Mouse (Mus musculus) cortical plate, adult 2 months (tissue): ENCODE data around the gene Proser3. TPM values are rescaled to one million over a fixed set of nuclear protein-coding genes. Genes with fewer than 3 reads are reported as not detected.
A peak's percentile ranks its signal among the peaks of the same experiment; 100 is the strongest.

ENCODE experiments used
- H3K27ac ChIP-seq: fragments of 200-500 bp; 2 replicates; pipeline ENCODE4 v1.5.1; 2012; ENCODE audit warnings: low read length, control low read depth, inconsistent platforms; ENCODE audit not compliant: insufficient read depth
- H3K4me1 ChIP-seq: fragments of 200-500 bp; 2 replicates; pipeline ENCODE4 v1.6.1; 2011; ENCODE audit warnings: low read length; ENCODE audit not compliant: control insufficient read depth, insufficient read depth
- H3K4me3 ChIP-seq: fragments of 200-500 bp; 2 replicates; pipeline ENCODE4 v1.5.1; 2011; ENCODE audit warnings: mild to moderate bottlenecking, low read length, control low read depth; ENCODE audit not compliant: insufficient read depth
- CTCF ChIP-seq: fragments of 200-500 bp; IDR thresholded peaks from 2 replicates; pipeline ENCODE4 v1.5.1; 2011; ENCODE audit warnings: mild to moderate bottlenecking, control low read depth, low read length; ENCODE audit not compliant: insufficient read depth; ENCODE audit errors: extremely low read depth
- POLR2A ChIP-seq: fragments of 200-500 bp; IDR thresholded peaks from 2 replicates; pipeline ENCODE4 v1.6.1; 2011; ENCODE audit warnings: mild to moderate bottlenecking, low read length, control low read depth; ENCODE audit not compliant: insufficient read depth; ENCODE audit errors: extremely low read depth
- polyA plus RNA-seq: library from polyadenylated mRNA; depleted of rRNA; stranded (reverse); fragments of >200 nt; gene quantifications from 2 replicates; pipeline ENCODE4 v1.2.3, GENCODE M21; 2012

Gene Proser3
- polyA plus RNA-seq, 1 experiment, result 6.2 TPM

DNA sequence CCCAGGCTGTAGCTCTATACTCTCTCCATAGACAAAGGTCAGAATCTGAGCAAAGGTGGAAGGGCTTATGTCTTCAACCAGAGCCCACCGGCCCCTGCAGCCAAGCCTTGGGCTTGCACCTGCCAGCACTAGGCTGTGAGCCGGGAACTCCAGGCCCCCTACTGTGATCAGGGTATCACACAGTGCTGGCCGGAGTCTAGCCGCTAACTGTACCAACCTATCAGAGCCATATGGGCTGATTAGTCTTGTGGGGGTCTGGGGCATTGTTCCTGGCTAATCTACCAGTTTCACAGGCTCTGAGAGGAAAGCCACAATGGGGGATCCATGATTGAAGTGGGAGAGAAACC, 39.5 kb upstream of the Proser3 start:
- H3K4me3 ChIP-seq, result no peak overlapping the region
- H3K4me1 ChIP-seq, result peaks cover 1% of the 10 kb centered on the region; the same call in 1 of the 2 replicates
- TF ChIP-seq POLR2A, result no peak
- TF ChIP-seq CTCF, result no peak
- H3K27ac ChIP-seq, result no peak overlapping the region

DNA sequence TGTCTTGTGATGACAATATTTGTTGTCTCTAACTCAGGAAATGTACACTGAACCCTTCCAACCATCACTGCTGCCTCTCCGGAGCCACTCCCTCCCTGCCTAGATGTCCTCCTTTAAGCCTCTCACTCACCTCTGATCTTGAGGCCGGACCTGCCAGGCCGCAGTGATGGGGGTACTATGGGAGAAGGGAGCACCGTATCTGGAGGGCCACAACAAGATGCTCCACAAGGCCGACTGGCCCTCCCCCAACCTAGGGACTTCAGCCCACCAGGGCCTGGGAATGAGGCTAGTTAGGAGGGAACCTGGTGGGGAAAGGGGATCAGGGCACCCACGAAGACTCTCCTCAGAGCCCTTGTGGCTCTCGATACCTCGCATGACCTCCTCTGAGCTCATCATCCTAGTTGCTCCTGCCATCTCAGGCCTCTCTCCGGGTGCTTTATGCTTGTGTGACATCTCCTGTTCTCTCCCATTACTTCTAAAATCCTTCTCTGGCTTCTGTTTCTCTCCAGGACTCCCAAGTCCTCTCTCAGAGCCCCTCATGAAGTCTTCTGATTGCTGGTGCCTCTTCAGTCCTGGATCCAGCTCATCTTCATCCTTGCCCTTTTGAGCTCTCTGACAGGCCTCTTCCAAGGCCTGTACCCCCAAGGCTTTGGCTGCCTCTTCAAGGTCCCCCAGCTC, 39.0 kb upstream of the Proser3 start:
- no peak for TF ChIP-seq CTCF
- no peak overlapping the region for H3K4me3 ChIP-seq
- no peak overlapping the region for H3K27ac ChIP-seq
- peaks cover 1% of the 10 kb centered on the region; the same call in 1 of the 2 replicates for H3K4me1 ChIP-seq

DNA sequence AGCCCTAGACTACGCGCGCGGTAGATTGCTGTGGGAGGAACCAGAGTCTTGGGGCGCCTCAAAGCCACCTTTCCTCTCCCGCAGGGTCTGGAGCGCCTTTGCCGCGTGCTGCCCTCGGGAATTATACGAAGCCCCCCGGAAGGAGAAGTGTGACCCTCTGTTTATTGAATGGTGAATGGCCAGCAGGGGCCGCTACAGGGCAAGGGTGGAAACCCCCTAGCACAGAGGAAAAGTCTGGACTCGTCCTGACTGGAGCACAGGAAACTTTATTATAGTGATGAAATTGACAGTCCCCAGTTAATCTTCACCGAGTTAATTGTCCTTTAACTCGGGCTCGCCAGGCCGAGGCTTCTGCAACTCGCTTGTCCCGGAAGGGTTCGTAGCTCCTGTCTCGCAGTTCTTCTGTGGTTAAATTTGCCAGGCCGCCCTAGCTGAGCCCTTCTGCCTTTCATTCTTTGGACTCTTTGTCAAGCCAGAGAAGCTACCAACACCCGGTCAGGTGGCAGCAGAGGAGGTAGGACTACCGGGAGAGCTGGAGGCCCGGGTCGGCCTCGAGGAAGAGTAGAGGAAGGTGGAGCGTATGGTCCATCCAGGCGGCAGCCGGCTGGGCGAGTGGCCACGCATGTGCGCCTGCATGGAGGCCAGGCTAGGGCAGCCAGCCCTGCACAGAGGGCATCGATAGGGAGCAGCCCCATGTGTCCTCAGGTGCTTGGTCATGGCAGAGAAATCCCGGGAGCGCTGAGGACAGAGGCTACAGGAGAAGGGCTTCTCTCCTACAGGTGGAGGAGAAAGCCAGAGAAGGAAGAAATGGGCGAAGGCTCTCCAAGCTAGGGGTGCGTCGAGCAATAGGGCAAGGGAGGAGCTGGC, 37.6 kb upstream of the Proser3 start:
- peaks cover 1% of the 10 kb centered on the region; the same call in 1 of the 2 replicates for H3K4me1 ChIP-seq
- peak overlapping the region; percentile 26; the same call in 1 of the 2 replicates for H3K27ac ChIP-seq
- peak overlapping the region; percentile 96 for H3K4me3 ChIP-seq
- TF ChIP-seq CTCF (peak; percentile 73), POLR2A (no peak)

DNA sequence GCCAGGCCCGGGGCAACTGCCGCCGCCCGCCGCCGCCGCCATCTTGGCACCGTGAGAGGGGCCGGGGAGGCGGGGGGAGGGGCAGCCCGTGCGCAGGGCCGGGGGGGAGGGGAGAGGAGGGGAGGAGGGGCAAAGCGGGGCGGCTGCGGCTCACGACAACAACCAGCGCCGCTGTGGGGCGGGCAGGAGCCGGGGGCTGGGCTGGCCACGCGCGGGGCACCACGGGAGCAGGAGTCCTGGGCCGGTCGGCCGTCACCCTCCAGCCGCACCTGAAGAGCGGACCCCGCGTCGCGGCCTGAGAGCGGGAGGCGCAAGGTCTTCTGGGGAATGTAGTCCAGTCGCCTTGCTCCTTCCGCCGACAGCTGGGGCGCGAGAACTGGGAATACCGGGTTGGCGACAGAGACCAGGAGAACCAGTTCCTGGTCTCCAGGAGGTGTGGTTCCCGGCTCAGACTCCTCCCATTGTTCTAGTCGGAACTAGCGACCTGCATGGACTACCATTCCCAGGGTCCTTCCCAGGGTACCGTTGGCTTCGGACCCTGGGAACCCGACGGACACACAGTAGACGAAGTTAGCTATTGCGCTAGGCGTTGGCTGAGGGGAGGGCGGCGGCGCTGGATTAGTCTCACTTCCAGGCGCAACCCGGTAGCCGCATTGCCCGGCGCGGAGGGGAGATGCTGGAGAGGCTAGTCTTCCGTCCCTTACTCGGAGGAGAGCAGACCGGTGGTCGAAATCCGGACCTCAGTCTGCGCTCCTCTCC, 36.8 kb upstream of the Proser3 start, which contains the start of gene Kmt2b:
Kmt2b (minus strand) TSS at position 51 of the 759 bp plus-strand sequence.
- peaks cover 1% of the 10 kb centered on the region; the same call in 1 of the 2 replicates for H3K4me1 ChIP-seq
- peak within 1 kb of the TSS; percentile 90 for H3K27ac ChIP-seq
- TF ChIP-seq POLR2A (peak; percentile 79), CTCF (no peak)
- H3K4me3 ChIP-seq, result peak within 1 kb of the TSS; percentile 96

DNA sequence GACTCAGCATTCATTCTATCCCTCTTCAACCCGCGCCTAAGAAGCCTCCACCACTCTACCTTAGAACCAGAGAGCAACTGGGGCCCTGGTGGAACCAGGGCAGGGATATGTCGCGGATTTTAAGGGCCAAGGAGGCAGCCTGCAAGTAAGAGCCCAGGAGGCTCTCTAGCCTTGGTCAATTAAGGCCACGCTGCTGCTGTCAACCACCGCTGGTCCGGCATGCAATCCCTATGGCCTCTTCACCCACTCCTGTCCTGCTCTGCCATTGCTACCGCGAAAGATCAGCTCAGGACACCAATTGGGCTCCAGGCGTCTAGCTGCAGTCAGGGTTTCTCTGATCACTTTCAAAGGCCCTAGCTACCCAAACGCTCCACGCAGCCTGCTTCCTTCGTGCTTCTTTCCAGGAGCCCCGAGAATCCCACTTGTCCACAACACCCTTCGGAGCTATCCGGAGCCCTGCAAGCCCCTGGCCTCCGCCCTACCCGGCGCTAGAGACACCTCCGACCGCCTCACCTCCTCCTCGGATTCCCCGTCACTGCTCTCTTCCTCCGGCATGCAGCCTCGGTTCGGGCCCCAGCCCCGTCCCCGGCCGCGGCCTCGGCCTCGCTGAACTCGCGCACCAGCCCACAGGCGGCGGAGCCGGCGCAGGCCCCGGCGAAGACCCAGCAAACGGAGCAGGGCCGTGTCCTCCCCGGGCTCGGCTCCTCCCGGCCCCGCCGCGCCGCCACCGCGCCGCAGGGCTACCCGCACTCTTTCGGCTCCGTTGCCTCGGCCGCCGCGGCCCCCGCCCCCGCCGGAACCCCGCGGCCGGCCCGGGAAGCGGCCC, 36.0 kb upstream of the Proser3 start:
- TF ChIP-seq POLR2A (no peak), CTCF (no peak)
- Histone ChIP-seq H3K4me3 (peak overlapping the region; percentile 96), H3K27ac (peak overlapping the region; percentile 90), H3K4me1 (peaks cover 1% of the 10 kb centered on the region; the same call in 1 of the 2 replicates)

DNA sequence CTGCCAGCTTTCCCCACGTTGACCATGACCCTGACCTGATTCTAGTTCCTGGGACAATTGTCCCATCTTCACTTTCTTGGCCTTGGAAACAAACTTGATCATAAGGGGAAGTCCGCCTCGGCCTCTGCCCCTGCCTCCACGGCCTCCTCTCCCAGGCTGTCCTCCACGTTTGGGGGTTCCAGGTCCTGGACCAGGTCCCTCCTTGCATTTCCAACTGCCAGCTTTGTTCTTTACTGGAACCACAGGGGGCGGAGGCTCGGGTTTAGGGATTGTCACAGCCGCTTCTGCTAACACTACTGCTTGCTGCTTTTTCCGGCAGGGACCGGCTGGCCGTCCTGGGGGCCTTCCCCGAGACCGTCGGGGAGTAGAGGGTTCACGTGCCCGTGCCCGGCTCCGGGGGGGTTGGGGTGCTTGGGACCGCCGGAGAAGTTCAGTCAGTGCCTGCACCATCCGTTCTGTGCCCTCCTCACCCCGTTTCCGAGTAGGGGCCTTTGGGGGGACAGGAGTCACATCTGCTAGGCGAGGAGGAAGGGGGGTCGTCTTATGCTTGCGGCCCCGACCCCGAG, 34.4 kb upstream of the Proser3 start:
- H3K27ac ChIP-seq, result no peak overlapping the region
- TF ChIP-seq POLR2A (no peak), CTCF (no peak)
- H3K4me3 ChIP-seq, result peak overlapping the region; percentile 96; the same call in 1 of the 2 replicates
- peaks cover 1% of the 10 kb centered on the region; the same call in 1 of the 2 replicates for H3K4me1 ChIP-seq

DNA sequence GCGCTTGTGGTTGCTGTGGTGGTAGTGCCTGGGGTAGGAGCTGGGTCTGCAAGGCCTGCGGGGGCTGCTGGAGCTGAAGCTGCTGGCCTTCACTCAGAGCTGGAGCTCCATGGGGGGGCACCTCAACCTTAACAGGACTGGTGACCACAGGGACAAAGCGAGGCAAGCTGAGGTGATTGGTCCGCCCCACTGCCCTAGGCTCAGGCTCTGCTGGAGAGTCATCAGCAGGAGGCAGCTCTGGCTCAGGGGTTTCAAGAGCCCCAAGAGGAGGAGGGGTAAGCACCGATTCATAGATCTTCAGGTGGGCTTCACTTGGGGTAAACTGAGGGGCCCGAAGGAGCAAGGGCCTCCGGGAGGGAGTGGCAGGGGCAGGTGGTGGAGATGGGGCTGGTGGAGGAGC, 33.1 kb upstream of the Proser3 start:
- TF ChIP-seq CTCF, result no peak
- no peak for TF ChIP-seq POLR2A
- H3K4me1 ChIP-seq, result peaks cover 1% of the 10 kb centered on the region; the same call in 1 of the 2 replicates
- no peak overlapping the region for H3K27ac ChIP-seq
- no peak overlapping the region for H3K4me3 ChIP-seq

DNA sequence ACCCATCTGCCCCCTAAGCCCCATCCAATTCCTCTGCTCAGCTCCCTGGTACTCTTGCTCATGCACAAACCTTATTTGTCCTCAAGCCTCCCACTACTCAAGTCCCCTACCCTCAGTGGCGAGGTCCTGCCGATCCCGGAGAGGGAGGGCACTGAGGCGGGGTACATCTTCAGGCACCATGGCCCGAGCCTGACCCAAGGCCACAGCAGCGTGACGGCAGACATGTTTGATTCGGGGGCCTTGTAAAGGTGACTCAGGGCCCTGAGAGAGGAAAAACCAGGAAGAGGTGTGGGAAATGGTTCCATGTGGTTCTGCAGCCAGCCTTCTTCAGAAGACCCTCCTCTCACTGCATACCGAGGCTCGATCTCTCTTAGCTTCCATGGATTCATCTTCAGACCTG, 32.2 kb upstream of the Proser3 start:
- Histone ChIP-seq H3K27ac (no peak overlapping the region), H3K4me3 (no peak overlapping the region), H3K4me1 (peaks cover 1% of the 10 kb centered on the region; the same call in 1 of the 2 replicates)
- no peak for TF ChIP-seq POLR2A
- no peak for TF ChIP-seq CTCF
